Mouse (Mus musculus) CH12.LX (cell line): ENCODE measurements around the gene Fn3krp. TPM values are rescaled to one million over a fixed set of nuclear protein-coding genes. Genes with fewer than 3 reads are reported as not detected.

ENCODE experiments used
- DNase-seq: peaks from one replicate; pipeline ENCODE4 v3.0.0-alpha.2; 2013; ENCODE audit errors: extremely low read depth
- H3K27ac ChIP-seq: 2 replicates; pipeline ENCODE4 v1.5.1; 2012; ENCODE audit warnings: low read depth, mild to moderate bottlenecking, control low read depth, moderate library complexity; ENCODE audit not compliant: insufficient read depth
- H3K27me3 ChIP-seq: replicated peaks from 2 replicates; pipeline ENCODE3; 2012; ENCODE audit warnings: inconsistent platforms
- H3K36me3 ChIP-seq, 2 experiments: replicated peaks in 1 of 2; 2 replicates each; pipeline versions ENCODE3 to v1.6.1; 2012; ENCODE audit warnings: inconsistent platforms in 1 of 2, low read length in 1 of 2, mild to moderate bottlenecking in 1 of 2, mixed read lengths in 1 of 2, moderate library complexity in 1 of 2; ENCODE audit not compliant: control insufficient read depth in 1 of 2, insufficient read depth in 1 of 2
- H3K4me1 ChIP-seq, 2 experiments: 2 replicates each; pipeline ENCODE4 v1.6.1; 2012; ENCODE audit warnings: inconsistent platforms in 1 of 2, moderate library complexity in 1 of 2; ENCODE audit not compliant: insufficient read depth in 2 of 2, control insufficient read depth in 1 of 2
- H3K4me2 ChIP-seq: 2 replicates; pipeline ENCODE4 v1.6.1; 2012; ENCODE audit warnings: low read depth, mild to moderate bottlenecking, control low read depth; ENCODE audit not compliant: poor library complexity, insufficient read depth, severe bottlenecking
- H3K4me3 ChIP-seq, 3 experiments: fragments of 150-350 bp in 1 of 3; sonication (generic) in 1 of 3; replicated peaks in 1 of 3; 2 replicates each; pipeline versions ENCODE3 to v1.5.1; 2011 to 2012; ENCODE audit warnings: low read depth in 2 of 3, low read length in 2 of 3, mild to moderate bottlenecking in 2 of 3, moderate library complexity in 2 of 3, control low read depth in 1 of 3, improper control_type of control experiment in 1 of 3, inconsistent platforms in 1 of 3, mixed read lengths in 1 of 3; ENCODE audit not compliant: poor library complexity in 1 of 3
- H3K79me2 ChIP-seq: replicated peaks from 2 replicates; pipeline ENCODE4 v1.6.1; 2012; ENCODE audit warnings: mild to moderate bottlenecking, moderate library complexity; ENCODE audit not compliant: control insufficient read depth, poor library complexity, insufficient read depth, severe bottlenecking; ENCODE audit errors: extremely low read depth
- H3K9ac ChIP-seq: 2 replicates; pipeline ENCODE4 v1.6.1; 2012; ENCODE audit warnings: low read depth, mild to moderate bottlenecking, control low read depth, moderate library complexity; ENCODE audit not compliant: insufficient read depth
- H3K9me3 ChIP-seq: replicated peaks from 2 replicates; pipeline ENCODE3; 2012; ENCODE audit warnings: low read length, inconsistent platforms, mixed read lengths
- BHLHE40 ChIP-seq: IDR thresholded peaks from 2 replicates; pipeline ENCODE4 v1.6.1; 2011; ENCODE audit warnings: mild to moderate bottlenecking, low read depth, low read length, improper control_type of control experiment
- CHD1 ChIP-seq: IDR thresholded peaks from 2 replicates; pipeline ENCODE4 v1.6.1; 2012; ENCODE audit warnings: low read depth, low read length, improper control_type of control experiment, inconsistent platforms
- E2F4 ChIP-seq: IDR thresholded peaks from 2 replicates; pipeline ENCODE4 v1.6.1; 2011; ENCODE audit warnings: low read depth, low read length, improper control_type of control experiment; ENCODE audit not compliant: insufficient replicate concordance
- ELF1 ChIP-seq: IDR thresholded peaks from 2 replicates; pipeline ENCODE4 v1.6.1; 2014; ENCODE audit warnings: low read depth, mild to moderate bottlenecking, inconsistent platforms, low read length, improper control_type of control experiment
- IRF4 ChIP-seq: IDR thresholded peaks from 2 replicates; pipeline ENCODE4 v1.6.1; 2014; ENCODE audit warnings: low read depth, mild to moderate bottlenecking, inconsistent platforms, low read length, improper control_type of control experiment
- KAT2A ChIP-seq: IDR thresholded peaks from 2 replicates; pipeline ENCODE4 v1.6.1; 2012; ENCODE audit warnings: low read length, improper control_type of control experiment, inconsistent platforms; ENCODE audit not compliant: insufficient replicate concordance
- MAX ChIP-seq: IDR thresholded peaks from 2 replicates; pipeline ENCODE4 v1.6.1; 2011; ENCODE audit warnings: low read length, improper control_type of control experiment
- MXI1 ChIP-seq: IDR thresholded peaks from 2 replicates; pipeline ENCODE4 v1.6.1; 2011; ENCODE audit warnings: mild to moderate bottlenecking, low read depth, low read length, improper control_type of control experiment
- MYC ChIP-seq: IDR thresholded peaks from 2 replicates; pipeline ENCODE4 v1.6.1; 2011; ENCODE audit warnings: low read depth, mild to moderate bottlenecking, improper control_type of control experiment, low read length
- NELFE ChIP-seq: IDR thresholded peaks from 2 replicates; pipeline ENCODE4 v1.6.1; 2011; ENCODE audit warnings: low read depth, low read length, improper control_type of control experiment
- NRF1 ChIP-seq: IDR thresholded peaks from 2 replicates; pipeline ENCODE4 v1.6.1; 2014; ENCODE audit warnings: low read depth, mild to moderate bottlenecking, inconsistent platforms, low read length, improper control_type of control experiment, moderate library complexity
- RAD21 ChIP-seq: IDR thresholded peaks from 2 replicates; pipeline ENCODE4 v1.6.1; 2011; ENCODE audit warnings: low read depth, mild to moderate bottlenecking, low read length, improper control_type of control experiment, moderate library complexity
- SIN3A ChIP-seq: IDR thresholded peaks from 2 replicates; pipeline ENCODE4 v1.6.1; 2012; ENCODE audit warnings: low read length, improper control_type of control experiment, inconsistent platforms
- SMC3 ChIP-seq: IDR thresholded peaks from 2 replicates; pipeline ENCODE4 v1.6.1; 2011; ENCODE audit warnings: low read depth, low read length, improper control_type of control experiment
- TBP ChIP-seq: conservative IDR thresholded peaks from 2 replicates; pipeline ENCODE4 v1.6.1; 2011; ENCODE audit warnings: low read depth, low read length, improper control_type of control experiment
- TCF12 ChIP-seq: IDR thresholded peaks from 2 replicates; pipeline ENCODE4 v1.6.1; 2014; ENCODE audit warnings: low read depth, mild to moderate bottlenecking, inconsistent platforms, low read length, improper control_type of control experiment
- UBTF ChIP-seq: IDR thresholded peaks from 2 replicates; pipeline ENCODE4 v1.6.1; 2012; ENCODE audit warnings: low read depth, mild to moderate bottlenecking, inconsistent platforms, low read length, improper control_type of control experiment, moderate library complexity
- USF2 ChIP-seq: conservative IDR thresholded peaks from 2 replicates; pipeline ENCODE4 v1.6.1; 2011; ENCODE audit warnings: low read depth, low read length, improper control_type of control experiment
- ZKSCAN1 ChIP-seq: IDR thresholded peaks from 2 replicates; pipeline ENCODE4 v1.6.1; 2012; ENCODE audit warnings: low read depth, inconsistent platforms, low read length, improper control_type of control experiment, borderline replicate concordance
- ZMIZ1 ChIP-seq: IDR thresholded peaks from 2 replicates; pipeline ENCODE4 v1.6.1; 2012; ENCODE audit warnings: low read depth, mild to moderate bottlenecking, inconsistent platforms, low read length, improper control_type of control experiment
- dilution Hi-C: fragments of 300-500 bp; cut with MboI; formaldehyde crosslinking; loops from 2 replicates; pipeline ENCODE4 v1.14.3; 2020; ENCODE audit warnings: low sequenced_read_pairs; ENCODE audit not compliant: extremely low pct_unique_long_range_greater_than_20kb, extremely low pct_ligation_motif_present
- in situ Hi-C: fragments of 300-500 bp; cut with MboI; formaldehyde crosslinking; loops from 3 replicates; pipeline ENCODE4 v1.14.3; 2019; ENCODE audit warnings: low sequenced_read_pairs, low pct_ligation_motif_present, low pct_unique_long_range_greater_than_20kb, mixed read lengths
- polyA plus RNA-seq: library from polyadenylated mRNA; unstranded; fragments of >175 nt; gene quantifications from 2 replicates; pipeline ENCODE4 v1.2.1, GENCODE M21; 2012; ENCODE audit warnings: low read depth; ENCODE audit not compliant: insufficient read length
- total RNA-seq, 2 experiments: library from RNA; depleted of rRNA; stranded (reverse); fragments of 300-350 nt in 1 of 2; fragments of >200 nt in 1 of 2; gene quantifications; 2 replicates each; pipeline ENCODE4 v1.2.3; 2012 to 2014

The Fn3krp gene
- total and polyA plus RNA-seq, 3 experiments: 3.6 to 11.2 (median 9.8) TPM

DNA sequence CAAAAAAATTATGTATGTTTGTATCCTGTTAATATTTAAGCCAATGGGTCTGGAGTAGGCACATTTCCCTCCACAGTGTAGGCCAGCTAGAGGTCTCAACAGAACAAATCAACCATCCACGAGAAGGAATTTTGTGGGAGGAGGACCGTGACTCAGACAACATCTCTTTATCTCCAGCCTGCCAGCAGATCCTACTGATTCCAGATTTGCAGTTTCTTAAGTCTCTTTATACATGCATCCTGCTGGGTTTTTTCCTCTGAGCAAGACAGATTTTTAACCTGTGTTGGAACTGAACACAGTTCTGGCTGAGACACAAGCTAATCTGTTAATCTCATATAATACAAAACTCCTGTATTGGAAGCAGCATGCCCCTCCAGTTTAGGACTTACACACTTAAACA lies 2.3 kb upstream of the Fn3krp start:
- Histone ChIP-seq H3K4me3 (no peak overlapping the region), H3K9ac (no peak overlapping the region), H3K36me3 (no peaks in the 10 kb centered on the region), H3K79me2 (no peaks in the 10 kb centered on the region), H3K4me2 (no peak overlapping the region), H3K4me1 (peaks cover 2 to 16% of the 10 kb centered on the region in 2 experiments), H3K9me3 (no peaks in the 10 kb centered on the region), H3K27me3 (no peaks in the 10 kb centered on the region), H3K27ac (no peak overlapping the region)
- dilution Hi-C loops (no loop called here), in situ Hi-C loops (no loop called here)
- TF ChIP-seq TBP (no peak), E2F4 (no peak), RAD21 (no peak), UBTF (no peak), ELF1 (no peak), CHD1 (no peak), ZMIZ1 (no peak), NELFE (no peak), KAT2A (no peak), SIN3A (no peak), USF2 (no peak), TCF12 (no peak), SMC3 (no peak), ZKSCAN1 (no peak), MXI1 (no peak)
- DNase-seq: no peak

DNA sequence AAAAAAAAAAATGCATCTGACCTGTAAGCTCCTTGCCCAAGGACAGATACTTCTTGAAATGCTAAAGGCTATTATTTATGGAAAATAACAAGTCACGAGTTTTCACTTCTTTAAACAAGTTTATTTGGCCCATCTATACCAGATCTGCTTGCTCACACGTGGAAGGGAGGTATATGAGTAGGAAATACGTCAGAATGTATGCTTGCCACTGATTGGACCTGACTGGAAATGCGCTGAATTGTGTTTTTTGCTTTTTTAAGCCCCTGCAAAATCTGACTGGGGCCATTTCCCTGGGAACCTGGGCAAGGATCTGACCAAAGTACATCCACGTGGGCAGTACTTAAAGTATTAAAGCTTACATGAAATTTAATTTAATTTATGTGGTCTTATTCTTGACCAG lies 822 bp upstream of the Fn3krp start:
- dilution Hi-C loops: no loop called here
- peak; percentile 16 for DNase-seq
- TF ChIP-seq MAX (no peak), IRF4 (no peak), RAD21 (no peak), BHLHE40 (peak; percentile 29; the same call in 1 of the 2 replicates), MYC (peak; percentile 78), NRF1 (no peak)
- H3K4me1 ChIP-seq: peaks cover 2 to 16% of the 10 kb centered on the region in 2 experiments
- in situ Hi-C loops: no loop called here
- H3K9me3 ChIP-seq: no peaks in the 10 kb centered on the region
- H3K27ac ChIP-seq: no peak overlapping the region
- peak overlapping the region; percentile 76 for H3K4me2 ChIP-seq
- H3K36me3 ChIP-seq: peaks cover 0 to 2% of the 10 kb centered on the region in 2 experiments
- peak overlapping the region in 2 of 3 experiments; percentile 66 to 77 for H3K4me3 ChIP-seq
- no peaks in the 10 kb centered on the region for H3K79me2 ChIP-seq
- H3K9ac ChIP-seq: peak overlapping the region; percentile 53; the same call in 1 of the 2 replicates
- H3K27me3 ChIP-seq: no peaks in the 10 kb centered on the region
